Mouse (Mus musculus) CH12.LX (cell line): ENCODE measurements at regions not wholly inside any gene's neighbourhood (a gene's known extent, or its start where the extent isn't known, plus 50 kb on each side); places are given as distances from the start of the nearest gene placed in this dataset.

Source experiments
- CTCF ChIP-seq, 2 experiments: IDR thresholded peaks in 1 of 2; conservative IDR thresholded peaks in 1 of 2; 2 replicates each; pipeline ENCODE4 v1.5.1; 2011 to 2012; ENCODE audit warnings: low read depth in 2 of 2, low read length in 2 of 2, improper control_type of control experiment in 1 of 2, inconsistent platforms in 1 of 2, mild to moderate bottlenecking in 1 of 2, moderate library complexity in 1 of 2
- MAX ChIP-seq: IDR thresholded peaks from 2 replicates; pipeline ENCODE4 v1.6.1; 2011; ENCODE audit warnings: low read length, improper control_type of control experiment
- POLR2A ChIP-seq: IDR thresholded peaks from 2 replicates; pipeline ENCODE4 v1.6.1; 2011; ENCODE audit warnings: low read depth, mild to moderate bottlenecking, improper control_type of control experiment, low read length
- SIN3A ChIP-seq: IDR thresholded peaks from 2 replicates; pipeline ENCODE4 v1.6.1; 2012; ENCODE audit warnings: low read length, improper control_type of control experiment, inconsistent platforms
- UBTF ChIP-seq: IDR thresholded peaks from 2 replicates; pipeline ENCODE4 v1.6.1; 2012; ENCODE audit warnings: low read depth, mild to moderate bottlenecking, inconsistent platforms, low read length, improper control_type of control experiment, moderate library complexity
- ZMIZ1 ChIP-seq: IDR thresholded peaks from 2 replicates; pipeline ENCODE4 v1.6.1; 2012; ENCODE audit warnings: low read depth, mild to moderate bottlenecking, inconsistent platforms, low read length, improper control_type of control experiment

- TF ChIP-seq CTCF (conservative IDR thresholded peaks at IDR 0.05 in 1 of 2, IDR thresholded peaks at IDR 0.05 in 1 of 2; ENCODE audit: low read depth in 2 of 2, low read length in 2 of 2) (no peak), MAX (no peak), POLR2A (no peak), SIN3A (no peak), UBTF (no peak), ZMIZ1 (no peak)
These were observed 58.8 kb upstream of the Maf start for GRCm38 (mm10) chr8:115766218-115766898.
